Comparison of ENCODE assay signal across 8 mouse cellular contexts in the genomic region with DNA sequence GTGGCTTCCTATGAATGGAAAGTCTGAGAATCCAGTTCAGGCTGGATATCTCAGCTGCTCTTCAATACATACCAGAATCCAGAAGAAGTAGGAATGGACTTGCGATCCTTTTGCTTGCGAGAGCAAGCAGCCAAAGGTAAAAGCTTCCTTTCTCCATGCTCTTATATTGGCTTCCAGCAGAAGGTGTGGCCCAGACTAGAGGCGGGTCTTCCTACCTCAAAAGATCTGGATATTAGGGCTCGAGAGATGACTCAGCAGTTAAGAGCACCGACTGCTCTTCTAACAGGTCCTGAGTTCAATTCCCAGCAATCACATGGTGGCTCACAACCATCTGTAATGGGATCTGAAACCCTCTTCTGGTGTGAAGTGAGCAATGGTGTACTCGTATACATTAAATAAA. TPM values are rescaled to one million over a fixed set of nuclear protein-coding genes. Genes with fewer than 3 reads are reported as not detected.
DNase-seq lines count a peak whose midpoint lies in the region; ATAC-seq and TF ChIP-seq lines count a peak whose summit lies in the region.

TSS of gene Cpsf6 (minus strand) at position 108 of the 400 bp plus-strand sequence.

- H3K27me3 ChIP-seq in intestine, embryonic 15.5 days (replicated peaks): no peaks in the 10 kb centered on the region
- H3K27me3 ChIP-seq in megakaryocyte, embryonic 14.5 days (replicated peaks): no peaks in the 10 kb centered on the region

- no peak for TF ChIP-seq CTCF in layer of hippocampus, adult 2 months (conservative IDR thresholded peaks at IDR 0.05)

- H3K27ac ChIP-seq in layer of hippocampus, adult 2 months: no peak within 1 kb of the TSS
- H3K27ac ChIP-seq in intestine, embryonic 15.5 days: no peak within 1 kb of the TSS

- 0 out of 2 replicates have a peak, but pooled peaks cover 2% of the 10 kb centered on the region for H3K4me1 ChIP-seq in intestine, embryonic 15.5 days (replicated peaks)
- H3K4me1 ChIP-seq in megakaryocyte, embryonic 14.5 days: peaks cover 5% of the 10 kb centered on the region; the same call in 1 of the 2 replicates

- no peak within 1 kb of the TSS for H3K9ac ChIP-seq in intestine, embryonic 15.5 days

- no peaks in the 10 kb centered on the region for H3K36me3 ChIP-seq in intestine, embryonic 15.5 days
- H3K36me3 ChIP-seq in megakaryocyte, embryonic 14.5 days (replicated peaks; ENCODE audit: low read length): no peaks in the 10 kb centered on the region

- intact Hi-C loops in gastrocnemius, postnatal 36 days (cut with DNase I): loop anchor here (5.0 kb wide), 1 partner anchor 52 kb away; no protein-coding TSS in a partner anchor

- H3K4me3 ChIP-seq in layer of hippocampus, adult 2 months: no peak within 1 kb of the TSS
- H3K4me3 ChIP-seq in intestine, embryonic 15.5 days (replicated peaks): no peak within 1 kb of the TSS
- H3K4me3 ChIP-seq in megakaryocyte, embryonic 14.5 days (replicated peaks): no peak within 1 kb of the TSS

- no peak within 1 kb of the TSS for H3K4me2 ChIP-seq in intestine, embryonic 15.5 days (replicated peaks)

- H3K9me3 ChIP-seq in intestine, embryonic 15.5 days: no peaks in the 10 kb centered on the region
- H3K9me3 ChIP-seq in megakaryocyte, embryonic 14.5 days: no peaks in the 10 kb centered on the region

- no peak for ATAC-seq in intestine, embryonic 15.5 days

- 77% methylated on average over 6 of the region's 6 CpGs for WGBS in intestine, embryonic 15.5 days

- no peak for DNase-seq in layer of hippocampus, adult 2 months (ENCODE audit: low spot score in 2 of 2)
- no peak for DNase-seq in layer of hippocampus, adult 9-10 months (ENCODE audit: low spot score)
- DNase-seq in adrenal gland, postnatal 4 days (ENCODE audit: low spot score in 2 of 2): no peak
- DNase-seq in gastrocnemius, postnatal 36 days: no peak
- DNase-seq in spleen, postnatal 36 days (ENCODE audit: low spot score in 2 of 2): no peak
- DNase-seq in c-Kit-positive CD71-positive TER-119-positive erythroid progenitor cells, embryonic 14.5 days (ENCODE audit: low spot score): no peak

RNA-seq across cellular contexts. Expression of gene Cpsf6, which starts in this region (rescaled TPM):
- 100 to 1,000 TPM; 111 to 116 TPM for total RNA-seq in layer of hippocampus, adult 2 months (2021)
- total RNA-seq in adrenal gland, postnatal 4 days (2021): 100 to 1,000 TPM; 103 to 113 TPM
- 10 to 100 TPM; 18.9 to 20.3 TPM for total RNA-seq in gastrocnemius, postnatal 36 days (2021)
- 112 and 129 TPM in 2 replicates for polyA plus RNA-seq in intestine, embryonic 15.5 days (2015; fragmentation: Nextera tagmentation; extraction: Ambion mirVana)
- 77.6 and 434 TPM in 2 replicates for polyA plus RNA-seq in megakaryocyte, embryonic 14.5 days (2012; ENCODE audit: insufficient read depth, low replicate concordance)

Comparison
In these comparisons a context has a peak if more than half of its experiments do, and no peak if none do; other contexts are left out.
1. RNA of gene Cpsf6 (total RNA-seq): 111 to 116 TPM in layer of hippocampus, adult 2 months and 103 to 113 TPM in adrenal gland, postnatal 4 days; 18.9 to 20.3 TPM in gastrocnemius, postnatal 36 days; every median in the first group is over 4 times any median in the second.